Mouse (Mus musculus) activated CD4-positive, CD25-positive, alpha-beta regulatory T cell, adult 4 months (primary cell): ENCODE results near the gene Myo16. TPM values are rescaled to one million over a fixed set of nuclear protein-coding genes. Genes with fewer than 3 reads are reported as not detected.

Source experiments
- ATAC-seq: one replicate; pipeline ENCODE4 v1.8.0; 2017
- polyA plus RNA-seq, 2 experiments: library from polyadenylated mRNA; unstranded; fragments of 100-300 nt; shearing (Covaris generic); gene quantifications; one replicate each; pipeline ENCODE4 v1.2.1; 2017

Myo16 gene
- polyA plus RNA-seq, 2 experiments from 2014 or later, result not detected

- ATAC-seq, result no peak
These were observed 261.0 kb downstream of the Myo16 start for GRCm38 (mm10) chr8:10414684-10415212.

GRCm38 (mm10) chr8:10415288-10415687, 261.6 kb downstream of the Myo16 start:
- ATAC-seq, result no peak

GRCm38 (mm10) chr8:10415885-10416284, 262.2 kb downstream of the Myo16 start:
- ATAC-seq, result no peak

- no peak for ATAC-seq
These were observed 263.1 kb downstream of the Myo16 start for GRCm38 (mm10) chr8:10416806-10417205.

GRCm38 (mm10) chr8:10417281-10417680, 263.6 kb downstream of the Myo16 start:
- ATAC-seq, result no peak

- ATAC-seq, result no peak
These were observed 264.3 kb downstream of the Myo16 start for GRCm38 (mm10) chr8:10418013-10418412.

GRCm38 (mm10) chr8:10418971-10419370, 265.3 kb downstream of the Myo16 start:
- no peak for ATAC-seq

GRCm38 (mm10) chr8:10419726-10420125, 266.0 kb downstream of the Myo16 start:
- no peak for ATAC-seq

GRCm38 (mm10) chr8:10420551-10420950, 266.8 kb downstream of the Myo16 start:
- no peak for ATAC-seq

- no peak for ATAC-seq
These were observed 267.9 kb downstream of the Myo16 start for GRCm38 (mm10) chr8:10421516-10422090.

GRCm38 (mm10) chr8:10435492-10435891, 281.8 kb downstream of the Myo16 start:
- no peak for ATAC-seq

GRCm38 (mm10) chr8:10438772-10439171, 285.1 kb downstream of the Myo16 start:
- no peak for ATAC-seq

- ATAC-seq, result no peak
These were observed 286.1 kb downstream of the Myo16 start for GRCm38 (mm10) chr8:10439595-10440453.

GRCm38 (mm10) chr8:10442562-10442961, 288.9 kb downstream of the Myo16 start:
- no peak for ATAC-seq

GRCm38 (mm10) chr8:10445011-10445410, 291.3 kb downstream of the Myo16 start:
- ATAC-seq, result no peak

GRCm38 (mm10) chr8:10448545-10448944, 294.8 kb downstream of the Myo16 start:
- ATAC-seq, result no peak

- ATAC-seq, result no peak
These were observed 299.3 kb downstream of the Myo16 start for GRCm38 (mm10) chr8:10453046-10453445.

- ATAC-seq, result no peak
These were observed 304.5 kb downstream of the Myo16 start for GRCm38 (mm10) chr8:10458151-10458649.

GRCm38 (mm10) chr8:10462271-10462670, 308.6 kb downstream of the Myo16 start:
- ATAC-seq, result no peak

- ATAC-seq, result no peak
These were observed 314.8 kb downstream of the Myo16 start for GRCm38 (mm10) chr8:10468490-10468889.

- ATAC-seq, result no peak
These were observed 315.9 kb downstream of the Myo16 start for GRCm38 (mm10) chr8:10469658-10470057.

GRCm38 (mm10) chr8:10470280-10470679, 316.6 kb downstream of the Myo16 start:
- ATAC-seq, result no peak

GRCm38 (mm10) chr8:10472371-10472770, 318.7 kb downstream of the Myo16 start:
- ATAC-seq, result no peak

- ATAC-seq, result no peak
These were observed 320.7 kb downstream of the Myo16 start for GRCm38 (mm10) chr8:10474446-10474845.
